Mouse (Mus musculus): Measurements from ENCODE around the gene Psmb11.

- TF ChIP-seq CTCF (IDR thresholded peaks at IDR 0.05; ENCODE audit: borderline replicate concordance, insufficient read depth, low read length) (no peak), POLR2A (IDR thresholded peaks at IDR 0.05; ENCODE audit: low read depth, low read length) (no peak)
Observed at GRCm38 (mm10) chr14:54617152-54617896, 3.9 kb upstream of the Psmb11 start.

Data from embryonic fibroblast, embryonic 13.5 days (primary cell).